In genomic region chr11:89039325-89039724, GRCm38 (mm10) we compare ENCODE assay signal across 9 mouse cellular contexts. TPM values are rescaled to one million over a fixed set of nuclear protein-coding genes. Genes with fewer than 3 reads are reported as not detected.
DNase-seq lines count a peak whose midpoint lies in the region; ATAC-seq and TF ChIP-seq lines count a peak whose summit lies in the region.
"Had no signal": no experiment of that assay in that cellular context is flagged by ENCODE, and none has a peak within 500 bp of the region (broad histone marks: within the 10 kb centered on the region; RNA-seq: fewer than 3 reads in every experiment).

No protein-coding gene starts in this region.

- H3K4me2 ChIP-seq in heart, embryonic 11.5 days = no peak overlapping the region

- no peak overlapping the region for H3K27ac ChIP-seq in heart, embryonic 11.5 days (ENCODE audit: low read depth, low read length)
- no peak overlapping the region for H3K27ac ChIP-seq in thymus, adult 2 months (ENCODE audit: control insufficient read depth, insufficient read depth, low read length)

- no peaks in the 10 kb centered on the region for H3K79me3 ChIP-seq in C2C12 (ENCODE audit: low read depth)

- TF ChIP-seq CTCF in C2C12 (IDR thresholded peaks at IDR 0.05; ENCODE audit: control insufficient read depth, insufficient read depth, insufficient read length) = peak; percentile 85
- peak; percentile 79; the same call in 1 of the 2 replicates for TF ChIP-seq CTCF in thymus, adult 2 months (IDR thresholded peaks at IDR 0.05; ENCODE audit: borderline replicate concordance, control insufficient read depth, extremely low read depth, insufficient read depth, low read length, poor library complexity)

- TF ChIP-seq POLR2A in thymus, adult 2 months (IDR thresholded peaks at IDR 0.05; ENCODE audit: control insufficient read depth, extremely low read depth, insufficient read depth, low read length, poor library complexity) = no peak

- peaks cover 12% of the 10 kb centered on the region for H3K36me3 ChIP-seq in heart, embryonic 11.5 days (ENCODE audit: control insufficient read depth, insufficient read depth, low read length)
- H3K36me3 ChIP-seq in C2C12 (ENCODE audit: control insufficient read depth, insufficient read depth) = peaks cover 20% of the 10 kb centered on the region
- H3K36me3 ChIP-seq in thymus, adult 2 months (ENCODE audit: control insufficient read depth, insufficient read depth, low read length) = peaks cover 86% of the 10 kb centered on the region

- 24% methylated on average over 3 of the region's 3 CpGs for WGBS in heart, embryonic 11.5 days (ENCODE audit: insufficient replicate concordance)
- 56% methylated on average over 3 of the region's 3 CpGs for WGBS in thymus, adult 2 months

- no peak overlapping the region for H3K9ac ChIP-seq in heart, embryonic 11.5 days (ENCODE audit: low read depth, low read length)

- H3ac ChIP-seq in C2C12 (ENCODE audit: control insufficient read depth, insufficient read length, low read depth) = no peak overlapping the region

- H3K79me2 ChIP-seq in C2C12 (ENCODE audit: control insufficient read depth, insufficient read depth) = no peaks in the 10 kb centered on the region

- peak; percentile 96 for DNase-seq in heart, adult 11 months
- DNase-seq in adrenal gland, postnatal 14 days = peak; percentile 81
- peak; percentile 31 to 64 for DNase-seq in frontal cortex, postnatal 36 days (ENCODE audit: low spot score in 2 of 2)
- peak; percentile 15 to 61 for DNase-seq in layer of hippocampus, postnatal 25 days (ENCODE audit: extremely low spot score in 1 of 2, low spot score in 1 of 2)
- DNase-seq in naive thymus-derived CD4-positive, alpha-beta T cell, adult 2 months (ENCODE audit: low read depth) = peak; percentile 85
- DNase-seq in thymus, adult 2 months = peak; percentile 64

- H3K4me1 ChIP-seq in heart, embryonic 11.5 days (ENCODE audit: control insufficient read depth, insufficient read depth, low read length) = no peaks in the 10 kb centered on the region
- no peaks in the 10 kb centered on the region for H3K4me1 ChIP-seq in thymus, adult 2 months (replicated peaks; ENCODE audit: control insufficient read depth, insufficient read depth, low read length)

- ATAC-seq in heart, embryonic 11.5 days (replicated peaks; ENCODE audit: insufficient number of reproducible peaks, low FRiP score, low TSS enrichment) = no peak

- no peaks in the 10 kb centered on the region for H3K9me3 ChIP-seq in heart, embryonic 11.5 days (replicated peaks; ENCODE audit: control insufficient read depth, low read length)

- no peak overlapping the region for H3K4me3 ChIP-seq in heart, embryonic 11.5 days (ENCODE audit: low read depth, low read length)
- H3K4me3 ChIP-seq in C2C12 (ENCODE audit: insufficient read depth, poor library complexity, severe bottlenecking) = no peak overlapping the region
- H3K4me3 ChIP-seq in thymus, adult 2 months (ENCODE audit: control insufficient read depth, insufficient read depth, low read length) = no peak overlapping the region

- H3K27me3 ChIP-seq in heart, embryonic 11.5 days (ENCODE audit: control insufficient read depth, insufficient read depth, low read length) = no peaks in the 10 kb centered on the region
- no peaks in the 10 kb centered on the region for H3K27me3 ChIP-seq in C2C12 (ENCODE audit: control insufficient read depth, insufficient read depth, insufficient read length)
- no peaks in the 10 kb centered on the region for H3K27me3 ChIP-seq in thymus, adult 2 months (ENCODE audit: control insufficient read depth, insufficient read depth, low read length)

TF ChIP-seq in C2C12, 6 proteins besides CTCF, POLR2A, EP300 and RAD21:
- TF ChIP-seq USF1 (IDR thresholded peaks at IDR 0.05; ENCODE audit: low read depth) (no peak), MYOG (IDR thresholded peaks at IDR 0.05; ENCODE audit: control insufficient read depth, extremely low read depth, insufficient read length) (no peak), FOSL1 (IDR thresholded peaks at IDR 0.05; ENCODE audit: insufficient read depth, low read length, poor library complexity, severe bottlenecking) (no peak), CEBPB (IDR thresholded peaks at IDR 0.05; ENCODE audit: low read depth) (no peak), MYOD1 (IDR thresholded peaks at IDR 0.05; ENCODE audit: control insufficient read depth, insufficient read length, low read depth) (no peak), MAX (IDR thresholded peaks at IDR 0.05) (no peak)

RNA-seq across cellular contexts. Expression of gene Dgke, which starts 27.3 kb away (rescaled TPM):
- polyA plus RNA-seq in heart, embryonic 11.5 days (2014; fragmentation: Nextera tagmentation; extraction: Ambion mirVana) = 4.2 and 4.5 TPM in 2 replicates
- polyA plus RNA-seq in C2C12 (2012; fragmentation: generic; extraction: Trizol) = 1.6 TPM
- 12.8 and 15.0 TPM in 2 replicates for total RNA-seq in adrenal gland, postnatal 14 days (2021)
- 10 to 100 TPM; 41.6 to 42.8 TPM for total RNA-seq in layer of hippocampus, postnatal 25 days (2021)
- 81.2 and 84.0 TPM in 2 replicates for polyA plus RNA-seq in thymus, adult 2 months (2012; rRNA removed)

RNA-seq across cellular contexts. Expression of gene Gm525, which starts 34.3 kb away (rescaled TPM):
- polyA plus RNA-seq in heart, embryonic 11.5 days (2014; fragmentation: Nextera tagmentation; extraction: Ambion mirVana) = not detected in 2 replicates
- polyA plus RNA-seq in C2C12 (2012; fragmentation: generic; extraction: Trizol) = not detected
- not detected in 2 replicates for total RNA-seq in adrenal gland, postnatal 14 days (2021)
- total RNA-seq in layer of hippocampus, postnatal 25 days (2021) = not detected
- 25.8 and 35.9 TPM in 2 replicates for polyA plus RNA-seq in thymus, adult 2 months (2012; rRNA removed)
- total RNA-seq: layer of hippocampus, adult 18-20 months had no signal

RNA-seq across cellular contexts. Expression of gene Trim25, which starts 40.1 kb away (rescaled TPM):
- polyA plus RNA-seq in heart, embryonic 11.5 days (2014; fragmentation: Nextera tagmentation; extraction: Ambion mirVana) = 9.4 and 14.9 TPM in 2 replicates
- 7.7 TPM for polyA plus RNA-seq in C2C12 (2012; fragmentation: generic; extraction: Trizol)
- total RNA-seq in adrenal gland, postnatal 14 days (2021) = 102 and 115 TPM in 2 replicates
- total RNA-seq in layer of hippocampus, postnatal 25 days (2021) = 1 to 10 TPM; 3.5 to 4.1 TPM
- 80.5 and 120 TPM in 2 replicates for polyA plus RNA-seq in thymus, adult 2 months (2012; rRNA removed)

Comparison
In these comparisons a context has a peak if more than half of its experiments do, and no peak if none do; other contexts are left out.
1. DNase-seq: peak in every context shown above with its lines; median percentile 96 in heart, adult 11 months; 85 in naive thymus-derived CD4-positive, alpha-beta T cell, adult 2 months; 81 in adrenal gland, postnatal 14 days; 64 in thymus, adult 2 months; 48 in frontal cortex, postnatal 36 days; 38 in layer of hippocampus, postnatal 25 days.
2. RNA of gene Dgke, which starts 27.3 kb away (polyA plus RNA-seq): 81.2 to 84.0 TPM in thymus, adult 2 months; 4.2 to 4.5 TPM in heart, embryonic 11.5 days and 1.6 TPM in C2C12 (single experiment); every median in the first group is over 10 times any median in the second.
3. RNA of gene Gm525, which starts 34.3 kb away (polyA plus RNA-seq): 25.8 to 35.9 TPM in thymus, adult 2 months; not detected in heart, embryonic 11.5 days and not detected in C2C12 (single experiment); every median in the first group is over 10 times any median in the second.